Mouse (Mus musculus) lung, adult 2 months (tissue): ENCODE data around the gene Sergef.
"Not testable (repeated sequence)": the region's sequence is repeated elsewhere in the genome, so short reads cannot be mapped to it uniquely, and the experiment has no call there.

ENCODE experiments used
- CTCF ChIP-seq: fragments of 200-500 bp; IDR thresholded peaks from 2 replicates; pipeline ENCODE4 v1.5.1; 2011; ENCODE audit warnings: mild to moderate bottlenecking, low read length, control low read depth; ENCODE audit not compliant: insufficient read depth
- POLR2A ChIP-seq: fragments of 200-500 bp; IDR thresholded peaks from 2 replicates; pipeline ENCODE4 v1.6.1; 2011; ENCODE audit warnings: low read depth, mild to moderate bottlenecking, control low read depth, low read length, borderline replicate concordance; ENCODE audit errors: extremely low read depth

- not testable (repeated sequence) for TF ChIP-seq CTCF, POLR2A
Measured at GRCm38 (mm10) chr7:46679044-46679443, 39.4 kb upstream of the Sergef start.
